Comparison of ENCODE assay signal across 21 mouse cellular contexts in the genomic region with DNA sequence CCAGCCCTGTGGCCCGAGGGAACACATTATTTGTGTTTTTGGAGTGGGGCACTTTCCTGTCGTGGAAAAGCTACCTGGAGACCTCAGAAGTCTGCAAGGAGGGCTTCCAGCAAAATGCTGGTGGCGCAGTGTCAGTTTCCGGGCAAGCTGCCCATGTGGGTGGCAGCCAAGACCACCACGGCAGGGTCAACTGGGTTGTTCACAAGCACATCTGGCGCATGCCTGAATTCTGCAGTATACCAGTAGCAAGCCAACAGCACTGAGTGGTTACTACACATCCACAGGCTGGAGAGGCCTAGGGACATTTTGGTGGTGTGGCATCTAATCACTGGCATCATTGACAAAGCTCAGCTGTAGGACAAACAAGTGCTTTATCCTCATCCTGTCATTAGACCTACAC.
DNase-seq lines count a peak whose midpoint lies in the region; ATAC-seq lines count a peak whose summit lies in the region.
"Had no signal": no experiment of that assay in that cellular context is flagged by ENCODE, and none has a peak within 500 bp of the region (broad histone marks: within the 10 kb centered on the region; RNA-seq: fewer than 3 reads in every experiment).

No protein-coding gene starts in this region.

- WGBS in forebrain, embryonic 11.5 days = 82% methylated on average over 6 of the region's 6 CpGs

- peak; percentile 60 to 73 for DNase-seq in cerebellum, postnatal 10 days
- DNase-seq in kidney, postnatal 10 days = peak; percentile 21
- no peak for DNase-seq in kidney, postnatal 36 days
- peak; percentile 13 for DNase-seq in ovary, postnatal 14 days (ENCODE audit: low spot score)
- DNase-seq in ovary, postnatal 10 days (ENCODE audit: low spot score) = no peak
- no peak for DNase-seq in yolk sac, embryonic 10.5 days (ENCODE audit: low spot score)
- DNase-seq in forebrain, embryonic 11.5 days (ENCODE audit: low spot score) = no peak
- DNase-seq: adrenal gland, postnatal 36 days; cerebellum, postnatal 36 days; gastrocnemius, postnatal 14 days; kidney, adult 2 months; spleen, adult 18-20 months; thymus, postnatal 36 days had no signal

- H3K36me3 ChIP-seq in forebrain, embryonic 11.5 days (ENCODE audit: control insufficient read depth, insufficient read depth, low read length) = no peaks in the 10 kb centered on the region
- H3K36me3 ChIP-seq: heart, embryonic 15.5 days; limb, embryonic 12.5 days; liver, embryonic 15.5 days; midbrain, embryonic 10.5 days; neural tube, embryonic 15.5 days; stomach, embryonic 15.5 days had no signal

- H3K9me3 ChIP-seq in forebrain, embryonic 11.5 days (ENCODE audit: control insufficient read depth, low read length) = no peaks in the 10 kb centered on the region
- H3K9me3 ChIP-seq: heart, embryonic 15.5 days; limb, embryonic 12.5 days; liver, embryonic 15.5 days; midbrain, embryonic 10.5 days; neural tube, embryonic 15.5 days; stomach, embryonic 15.5 days had no signal

- H3K27me3 ChIP-seq in forebrain, embryonic 11.5 days (ENCODE audit: control insufficient read depth, insufficient read depth, low read length) = no peaks in the 10 kb centered on the region
- H3K27me3 ChIP-seq: heart, embryonic 15.5 days; limb, embryonic 12.5 days; liver, embryonic 15.5 days; neural tube, embryonic 15.5 days; stomach, embryonic 15.5 days had no signal

- H3K9ac ChIP-seq in forebrain, embryonic 11.5 days (ENCODE audit: low read length) = no peak overlapping the region
- H3K9ac ChIP-seq: heart, embryonic 15.5 days; limb, embryonic 12.5 days; liver, embryonic 15.5 days; neural tube, embryonic 15.5 days; stomach, embryonic 15.5 days had no signal

- no peak overlapping the region for H3K27ac ChIP-seq in forebrain, embryonic 11.5 days (ENCODE audit: low read depth, low read length)
- H3K27ac ChIP-seq: heart, embryonic 15.5 days; limb, embryonic 12.5 days; liver, embryonic 15.5 days; midbrain, embryonic 10.5 days; neural tube, embryonic 15.5 days; stomach, embryonic 15.5 days had no signal

- ATAC-seq in cerebellum, adult (ENCODE audit: insufficient number of reproducible peaks, low FRiP score, low TSS enrichment) = no peak
- ATAC-seq in forebrain, embryonic 11.5 days (replicated peaks; ENCODE audit: low FRiP score) = no peak
- ATAC-seq: hindbrain, embryonic 16.5 days had no signal

- no peak overlapping the region for H3K4me2 ChIP-seq in forebrain, embryonic 11.5 days (ENCODE audit: low read depth, low read length, severe bottlenecking)
- H3K4me2 ChIP-seq: heart, embryonic 15.5 days; limb, embryonic 12.5 days; liver, embryonic 15.5 days; neural tube, embryonic 15.5 days; stomach, embryonic 15.5 days had no signal

- no peaks in the 10 kb centered on the region for H3K4me1 ChIP-seq in forebrain, embryonic 11.5 days (replicated peaks; ENCODE audit: control insufficient read depth, insufficient read depth, low read length)
- H3K4me1 ChIP-seq: limb, embryonic 12.5 days; liver, embryonic 15.5 days; midbrain, embryonic 10.5 days; neural tube, embryonic 15.5 days; stomach, embryonic 15.5 days had no signal

- no peak overlapping the region for H3K4me3 ChIP-seq in forebrain, embryonic 11.5 days (ENCODE audit: low read depth, low read length)
- H3K4me3 ChIP-seq: heart, embryonic 15.5 days; limb, embryonic 12.5 days; liver, embryonic 15.5 days; midbrain, embryonic 10.5 days; neural tube, embryonic 15.5 days; stomach, embryonic 15.5 days had no signal

Comparison
In these comparisons a context has a peak if more than half of its experiments do, and no peak if none do; other contexts are left out.
1. DNase-seq: peak in cerebellum, postnatal 10 days (2 of 2), kidney, postnatal 10 days (single experiment) and ovary, postnatal 14 days (single experiment); none in kidney, postnatal 36 days (0 of 2), ovary, postnatal 10 days (single experiment), yolk sac, embryonic 10.5 days (single experiment) and forebrain, embryonic 11.5 days (single experiment).